Mouse (Mus musculus): ENCODE results near the gene Tmem229b. TPM values are rescaled to one million over a fixed set of nuclear protein-coding genes. Genes with fewer than 3 reads are reported as not detected.

Tmem229b gene
- total RNA-seq (2014; rRNA removed) (1.4 and 2.5 TPM in 2 replicates), polyA plus RNA-seq (2012; rRNA removed) (1.4 and 1.6 TPM in 2 replicates)

DNA sequence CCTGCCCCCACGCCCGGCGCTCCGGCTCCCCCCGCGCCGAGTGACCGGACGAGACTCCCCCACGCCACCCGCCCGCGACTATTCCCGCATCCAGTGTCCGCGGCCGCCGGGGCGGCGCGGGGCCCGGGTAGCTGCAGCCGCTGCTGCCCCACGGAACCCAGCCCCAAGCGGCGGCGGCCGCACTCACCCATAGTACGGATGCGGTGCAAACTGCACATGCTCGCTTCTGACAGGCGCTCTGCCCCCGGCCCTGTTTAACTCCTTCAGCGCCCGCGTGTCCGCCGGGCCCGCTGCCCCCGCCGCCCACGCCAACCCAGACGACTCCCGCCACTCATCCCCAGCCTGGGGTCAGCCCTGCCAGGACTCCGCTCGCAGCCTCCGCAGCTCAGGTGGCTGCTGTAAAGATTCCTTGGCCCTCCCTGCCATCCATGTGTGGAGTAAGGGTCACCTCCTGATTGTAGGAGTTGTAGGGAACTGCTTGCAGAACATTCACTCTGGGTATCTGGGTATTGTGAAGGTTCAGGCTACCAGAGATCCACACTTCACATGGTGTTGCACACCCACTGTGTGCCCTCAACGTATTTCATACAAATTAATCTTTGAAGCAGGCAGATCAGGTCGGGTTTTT is at the start of gene Tmem229b:
Tmem229b (minus strand) TSS at position 502 of the 628 bp plus-strand sequence.
- TF ChIP-seq POLR2A (IDR thresholded peaks at IDR 0.05; ENCODE audit: extremely low read depth, insufficient read depth, low read length) (no peak), CTCF (IDR thresholded peaks at IDR 0.05; ENCODE audit: low read depth, low read length) (no peak)
- H3K27me3 ChIP-seq (ENCODE audit: control insufficient read depth, insufficient read depth, low read length): peaks cover 3% of the 10 kb centered on the region
- no peaks in the 10 kb centered on the region for H3K79me2 ChIP-seq (ENCODE audit: control insufficient read depth, insufficient read depth, low read length)
- no peaks in the 10 kb centered on the region for H3K36me3 ChIP-seq (ENCODE audit: control insufficient read depth, insufficient read depth, low read length)
- H3K9ac ChIP-seq (ENCODE audit: low read depth, low read length): peak within 1 kb of the TSS; percentile 93
- no peak for DNase-seq (ENCODE audit: extremely low read depth, low read depth, low spot score)
- WGBS: 13% methylated on average over 26 of the region's 49 CpGs
- H3K4me3 ChIP-seq (ENCODE audit: insufficient read depth, low read depth, low read length): peak within 1 kb of the TSS; percentile 97
- H3K27ac ChIP-seq (replicated peaks; ENCODE audit: insufficient read depth, low read depth, low read length): peak within 1 kb of the TSS; percentile 16; the same call in 1 of the 2 replicates
- no peaks in the 10 kb centered on the region; the same call in 1 of the 2 replicates for H3K4me1 ChIP-seq (ENCODE audit: control insufficient read depth, insufficient read depth, low read length)

DNA sequence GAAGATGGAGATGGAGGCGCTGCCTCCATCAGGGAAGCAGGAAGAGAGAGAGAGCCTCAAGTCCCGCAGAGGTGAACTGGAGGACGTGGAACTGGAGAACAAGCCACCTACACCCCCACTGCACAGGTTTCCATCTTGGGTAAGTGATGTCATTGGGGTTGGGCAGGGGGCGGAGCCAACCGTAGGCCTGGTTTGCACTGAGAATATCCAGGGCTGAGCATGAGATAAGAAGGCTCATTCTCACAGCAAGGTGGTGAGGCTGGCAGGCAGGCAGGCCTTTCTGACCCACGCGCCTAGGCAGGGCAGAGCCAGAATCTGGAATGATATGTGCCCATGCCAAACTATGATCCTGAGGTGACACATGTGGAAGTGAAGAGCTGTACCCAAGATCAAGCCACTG is 47.8 kb upstream of the Tmem229b start:
- Histone ChIP-seq H3K4me1 (ENCODE audit: control insufficient read depth, insufficient read depth, low read length) (no peaks in the 10 kb centered on the region), H3K79me2 (ENCODE audit: control insufficient read depth, insufficient read depth, low read length) (no peaks in the 10 kb centered on the region), H3K9ac (ENCODE audit: low read depth, low read length) (no peak overlapping the region), H3K36me3 (ENCODE audit: control insufficient read depth, insufficient read depth, low read length) (no peaks in the 10 kb centered on the region), H3K27ac (replicated peaks; ENCODE audit: insufficient read depth, low read depth, low read length) (no peak overlapping the region), H3K4me3 (ENCODE audit: insufficient read depth, low read depth, low read length) (no peak overlapping the region), H3K27me3 (ENCODE audit: control insufficient read depth, insufficient read depth, low read length) (no peaks in the 10 kb centered on the region)
- TF ChIP-seq CTCF (IDR thresholded peaks at IDR 0.05; ENCODE audit: low read depth, low read length) (no peak), POLR2A (IDR thresholded peaks at IDR 0.05; ENCODE audit: extremely low read depth, insufficient read depth, low read length) (no peak)
- DNase-seq (ENCODE audit: extremely low read depth, low read depth, low spot score): no peak
- 93% methylated on average over 7 of the region's 7 CpGs for WGBS

DNA sequence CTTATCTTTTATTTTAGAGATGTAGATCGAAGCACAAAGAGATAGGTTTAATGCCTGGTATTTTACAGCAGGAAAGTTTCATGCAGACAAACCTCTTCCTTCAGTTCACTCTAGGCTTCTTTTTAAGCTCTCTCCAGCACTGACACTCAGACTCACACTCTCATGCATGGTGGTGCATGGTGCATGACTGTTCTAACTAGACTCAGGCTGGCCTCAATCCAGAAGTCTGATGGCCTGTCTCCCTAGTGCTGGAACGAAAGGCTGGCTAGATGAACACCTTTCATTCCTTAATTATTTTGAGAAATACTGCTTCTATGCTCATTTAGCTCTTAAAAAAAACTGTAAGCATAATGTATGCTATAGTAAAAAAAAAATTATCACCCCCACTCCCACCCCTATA is 44.6 kb upstream of the Tmem229b start:
- 89% methylated on average over 2 of the region's 2 CpGs for WGBS
- DNase-seq (ENCODE audit: extremely low read depth, low read depth, low spot score): no peak
- no peak for TF ChIP-seq CTCF (IDR thresholded peaks at IDR 0.05; ENCODE audit: low read depth, low read length)
- no peak for TF ChIP-seq POLR2A (IDR thresholded peaks at IDR 0.05; ENCODE audit: extremely low read depth, insufficient read depth, low read length)
- Histone ChIP-seq H3K36me3 (ENCODE audit: control insufficient read depth, insufficient read depth, low read length) (no peaks in the 10 kb centered on the region), H3K9ac (ENCODE audit: low read depth, low read length) (no peak overlapping the region), H3K27ac (replicated peaks; ENCODE audit: insufficient read depth, low read depth, low read length) (no peak overlapping the region), H3K79me2 (ENCODE audit: control insufficient read depth, insufficient read depth, low read length) (no peaks in the 10 kb centered on the region), H3K27me3 (ENCODE audit: control insufficient read depth, insufficient read depth, low read length) (no peaks in the 10 kb centered on the region), H3K4me1 (ENCODE audit: control insufficient read depth, insufficient read depth, low read length) (no peaks in the 10 kb centered on the region), H3K4me3 (ENCODE audit: insufficient read depth, low read depth, low read length) (no peak overlapping the region)

DNA sequence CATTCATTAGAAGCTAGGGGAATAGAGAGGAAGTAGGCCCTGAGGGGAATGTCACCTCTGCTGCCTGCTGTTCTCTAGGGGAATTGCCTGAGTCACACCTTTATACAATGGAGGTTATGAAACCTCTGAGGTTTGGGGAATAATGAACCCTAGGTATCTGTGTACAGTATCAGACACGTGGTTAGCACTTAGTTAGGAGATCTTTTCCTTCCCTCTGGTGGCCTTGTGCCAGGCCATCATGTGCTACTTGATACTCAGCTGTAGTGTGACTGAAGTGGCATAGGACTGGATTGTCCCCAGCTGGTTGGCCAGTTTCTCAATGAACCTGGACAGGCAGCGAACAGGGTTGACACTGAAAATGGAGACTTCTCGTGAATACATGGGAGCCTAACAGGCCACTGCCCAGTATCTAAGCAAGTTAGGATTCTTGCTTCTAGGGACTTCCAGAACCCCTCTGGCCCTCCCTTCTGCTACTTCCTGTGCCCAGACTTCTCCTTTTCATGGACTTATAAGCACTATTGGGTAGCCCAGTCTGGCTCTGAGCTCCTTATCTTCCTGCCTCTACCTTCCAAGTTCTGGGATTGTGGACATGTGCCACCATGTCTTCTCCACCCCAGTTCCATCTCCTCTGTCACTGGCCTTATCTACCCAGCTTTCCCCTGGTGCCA is 43.3 kb upstream of the Tmem229b start:
- TF ChIP-seq CTCF (IDR thresholded peaks at IDR 0.05; ENCODE audit: low read depth, low read length) (no peak), POLR2A (IDR thresholded peaks at IDR 0.05; ENCODE audit: extremely low read depth, insufficient read depth, low read length) (no peak)
- WGBS: 75% methylated on average over 3 of the region's 3 CpGs
- H3K9ac ChIP-seq (ENCODE audit: low read depth, low read length): no peak overlapping the region
- H3K36me3 ChIP-seq (ENCODE audit: control insufficient read depth, insufficient read depth, low read length): no peaks in the 10 kb centered on the region
- no peak for DNase-seq (ENCODE audit: extremely low read depth, low read depth, low spot score)
- H3K27me3 ChIP-seq (ENCODE audit: control insufficient read depth, insufficient read depth, low read length): no peaks in the 10 kb centered on the region
- no peaks in the 10 kb centered on the region for H3K79me2 ChIP-seq (ENCODE audit: control insufficient read depth, insufficient read depth, low read length)
- no peak overlapping the region for H3K4me3 ChIP-seq (ENCODE audit: insufficient read depth, low read depth, low read length)
- no peak overlapping the region for H3K27ac ChIP-seq (replicated peaks; ENCODE audit: insufficient read depth, low read depth, low read length)
- H3K4me1 ChIP-seq (ENCODE audit: control insufficient read depth, insufficient read depth, low read length): no peaks in the 10 kb centered on the region

DNA sequence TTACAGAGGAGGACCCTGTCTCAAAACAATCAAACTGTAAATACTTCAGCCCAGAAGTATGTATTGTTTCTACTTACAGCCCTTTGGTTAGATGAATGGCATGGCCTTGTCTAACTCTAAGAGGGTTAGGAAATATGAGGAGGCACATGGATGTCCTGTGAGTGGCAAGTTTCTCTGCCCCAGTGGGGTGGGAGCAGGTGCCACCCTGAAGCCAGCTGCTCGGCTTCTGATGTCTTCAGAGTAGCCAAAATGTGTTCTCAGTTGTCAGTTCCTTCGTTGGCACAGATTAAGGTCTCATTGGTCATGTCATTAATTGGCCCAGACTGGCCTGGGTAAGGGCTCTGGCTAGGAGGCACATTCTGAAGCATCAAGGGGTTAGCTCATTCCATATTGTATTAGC is 42.4 kb upstream of the Tmem229b start:
- no peak for DNase-seq (ENCODE audit: extremely low read depth, low read depth, low spot score)
- WGBS: 79% methylated on average over 2 of the region's 2 CpGs
- Histone ChIP-seq H3K27ac (replicated peaks; ENCODE audit: insufficient read depth, low read depth, low read length) (no peak overlapping the region), H3K27me3 (ENCODE audit: control insufficient read depth, insufficient read depth, low read length) (no peaks in the 10 kb centered on the region), H3K79me2 (ENCODE audit: control insufficient read depth, insufficient read depth, low read length) (no peaks in the 10 kb centered on the region), H3K4me1 (ENCODE audit: control insufficient read depth, insufficient read depth, low read length) (no peaks in the 10 kb centered on the region), H3K36me3 (ENCODE audit: control insufficient read depth, insufficient read depth, low read length) (no peaks in the 10 kb centered on the region), H3K9ac (ENCODE audit: low read depth, low read length) (no peak overlapping the region), H3K4me3 (ENCODE audit: insufficient read depth, low read depth, low read length) (no peak overlapping the region)
- TF ChIP-seq POLR2A (IDR thresholded peaks at IDR 0.05; ENCODE audit: extremely low read depth, insufficient read depth, low read length): no peak
- no peak for TF ChIP-seq CTCF (IDR thresholded peaks at IDR 0.05; ENCODE audit: low read depth, low read length)

DNA sequence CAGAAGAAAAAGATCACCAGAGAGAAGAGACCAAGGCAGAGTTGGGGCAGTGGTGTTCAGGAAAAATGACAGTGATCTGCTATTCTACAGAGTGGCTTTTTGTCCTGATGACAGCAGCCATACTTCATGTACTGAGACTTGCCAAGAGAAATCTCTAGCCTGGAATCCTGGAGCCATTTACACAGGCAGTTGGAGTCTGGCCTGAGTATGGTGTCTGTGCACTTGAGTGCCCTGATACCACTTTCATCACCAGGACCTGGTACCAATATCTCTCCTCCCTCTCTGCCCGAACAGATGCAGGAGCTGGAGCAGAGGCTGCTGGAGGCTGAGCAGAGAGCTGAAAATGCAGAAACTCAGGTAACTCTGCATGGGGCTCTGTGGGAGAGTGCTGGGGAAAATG is 41.5 kb upstream of the Tmem229b start:
- TF ChIP-seq CTCF (IDR thresholded peaks at IDR 0.05; ENCODE audit: low read depth, low read length) (no peak), POLR2A (IDR thresholded peaks at IDR 0.05; ENCODE audit: extremely low read depth, insufficient read depth, low read length) (no peak)
- Histone ChIP-seq H3K79me2 (ENCODE audit: control insufficient read depth, insufficient read depth, low read length) (no peaks in the 10 kb centered on the region), H3K36me3 (ENCODE audit: control insufficient read depth, insufficient read depth, low read length) (no peaks in the 10 kb centered on the region), H3K4me1 (ENCODE audit: control insufficient read depth, insufficient read depth, low read length) (no peaks in the 10 kb centered on the region), H3K27ac (replicated peaks; ENCODE audit: insufficient read depth, low read depth, low read length) (no peak overlapping the region), H3K4me3 (ENCODE audit: insufficient read depth, low read depth, low read length) (no peak overlapping the region), H3K27me3 (ENCODE audit: control insufficient read depth, insufficient read depth, low read length) (no peaks in the 10 kb centered on the region), H3K9ac (ENCODE audit: low read depth, low read length) (no peak overlapping the region)
- no peak for DNase-seq (ENCODE audit: extremely low read depth, low read depth, low spot score)
- WGBS: 91% methylated on average over 1 of the region's 1 CpGs
